In genomic region chr16:33178278-33179074, GRCm38 (mm10) we compare ENCODE assay signal across 8 mouse cellular contexts. TPM values are rescaled to one million over a fixed set of nuclear protein-coding genes. Genes with fewer than 3 reads are reported as not detected.
DNase-seq lines count a peak whose midpoint lies in the region; ATAC-seq and TF ChIP-seq lines count a peak whose summit lies in the region.

No protein-coding gene starts in this region.

- H3K4me1 ChIP-seq in kidney, postnatal 0 days (replicated peaks; ENCODE audit: insufficient read depth, low read length) = no peaks in the 10 kb centered on the region

- no peaks in the 10 kb centered on the region for H3K36me3 ChIP-seq in kidney, postnatal 0 days (ENCODE audit: insufficient read depth, low read length)

- WGBS in kidney, postnatal 0 days = 56% methylated on average over 17 of the region's 17 CpGs

- no peak for TF ChIP-seq CTCF in kidney, postnatal 0 days (IDR thresholded peaks at IDR 0.05; ENCODE audit: low read depth)

- no peaks in the 10 kb centered on the region for H3K27me3 ChIP-seq in kidney, postnatal 0 days (ENCODE audit: insufficient read depth, low read length)

- H3K9ac ChIP-seq in kidney, postnatal 0 days (ENCODE audit: low read depth, low read length) = no peak overlapping the region

- no peak for ATAC-seq in kidney, postnatal 0 days (replicated peaks; ENCODE audit: low FRiP score, low read depth)
- ATAC-seq in granulocyte monocyte progenitor cell, adult 5-6 weeks (replicated peaks; ENCODE audit: poor library complexity, severe bottlenecking) = peak; percentile 85
- no peak for ATAC-seq in erythroid progenitor cell, adult 5-6 weeks (replicated peaks; ENCODE audit: low FRiP score, poor library complexity, severe bottlenecking)

- DNase-seq in kidney, postnatal 0 days (ENCODE audit: low spot score) = no peak
- DNase-seq in kidney, postnatal 36 days = no peak
- peak; percentile 88 for DNase-seq in adipocyte (ENCODE audit: low spot score)
- DNase-seq in left cerebral cortex, adult 8-10 months (ENCODE audit: low spot score in 2 of 2) = peak; percentile 36 to 74
- peak; percentile 87 for DNase-seq in right cerebral cortex, adult 18-20 months
- no peak for DNase-seq in embryo, embryonic 11 days

- H3K9me3 ChIP-seq in kidney, postnatal 0 days (replicated peaks; ENCODE audit: low read length) = no peaks in the 10 kb centered on the region

- H3K27ac ChIP-seq in kidney, postnatal 0 days = peak overlapping the region; percentile 22; the same call in 1 of the 2 replicates

- H3K4me2 ChIP-seq in kidney, postnatal 0 days (ENCODE audit: low read length) = no peak overlapping the region

- H3K4me3 ChIP-seq in kidney, postnatal 0 days (replicated peaks; ENCODE audit: low read depth, low read length) = no peak overlapping the region

RNA-seq across cellular contexts. Expression of gene Osbpl11, which starts 6.4 kb away (rescaled TPM):
- polyA plus RNA-seq in kidney, postnatal 0 days (2015; fragmentation: Nextera tagmentation; extraction: Ambion mirVana) = 16.9 and 17.8 TPM in 2 replicates
- total RNA-seq in granulocyte monocyte progenitor cell, adult 5-6 weeks (2014; fragmentation: Nextera tagmentation) = 8.0 and 12.8 TPM in 2 replicates
- 16.7 and 22.3 TPM in 2 replicates for total RNA-seq in granulocyte monocyte progenitor cell, adult 5-6 weeks (2017)
- 10 to 100 TPM; 14.8 to 18.9 (median 16.7) TPM for total RNA-seq in left cerebral cortex, adult 8-10 months (2022)
- 3.4 and 5.4 TPM in 2 replicates for total RNA-seq in erythroid progenitor cell, adult 5-6 weeks (2015; ENCODE audit: low replicate concordance)
- total RNA-seq in erythroid progenitor cell, adult 5-6 weeks (2017; ENCODE audit: low replicate concordance) = 5.7 and 6.5 TPM in 2 replicates

Comparison
In these comparisons a context has a peak if more than half of its experiments do, and no peak if none do; other contexts are left out.
1. DNase-seq: peak in adipocyte (single experiment), left cerebral cortex, adult 8-10 months (2 of 2) and right cerebral cortex, adult 18-20 months (single experiment); none in kidney, postnatal 0 days (single experiment), kidney, postnatal 36 days (0 of 2) and embryo, embryonic 11 days (single experiment).